Mouse (Mus musculus): ENCODE measurements around the gene Dusp27.

- no peak for TF ChIP-seq CHD2 (IDR thresholded peaks at IDR 0.05; ENCODE audit: low read depth, low read length)
- no peak for TF ChIP-seq HCFC1 (IDR thresholded peaks at IDR 0.05; ENCODE audit: borderline replicate concordance, insufficient read depth, low read length)
- TF ChIP-seq ZNF384 (IDR thresholded peaks at IDR 0.05; ENCODE audit: low read depth, low read length): no peak
Observed at GRCm38 (mm10) chr1:166104858-166105257, 22.9 kb downstream of the Dusp27 start.
